Mouse (Mus musculus): ENCODE data around the gene Btnl10. TPM values are rescaled to one million over a fixed set of nuclear protein-coding genes. Genes with fewer than 3 reads are reported as not detected.
A peak's percentile ranks its signal among the peaks of the same experiment; 100 is the strongest.
"Not testable (repeated sequence)": the region's sequence is repeated elsewhere in the genome, so short reads cannot be mapped to it uniquely, and the experiment has no call there.

The Btnl10 gene
- polyA plus RNA-seq, 1 experiment from 2014 or later, result not detected

GRCm38 (mm10) chr11:58938322-58939087 is 20.8 kb downstream of the Btnl10 start, which contains the start of gene Rnf187:
Gene Rnf187 (minus strand): TSS chr11:58938916.
- Histone ChIP-seq H3K9me3 (replicated peaks) (no peaks in the 10 kb centered on the region), H3K27me3 (ENCODE audit: low read depth, poor library complexity, severe bottlenecking) (no peaks in the 10 kb centered on the region), H3K4me1 (peaks cover 30% of the 10 kb centered on the region), H3K4me3 (peak within 1 kb of the TSS; percentile 98), H3K36me3 (peaks cover 36% of the 10 kb centered on the region), H3K27ac (replicated peaks) (peak within 1 kb of the TSS; percentile 96)
- under 1% methylated on average over 95 of the region's 95 CpGs for WGBS
- DNase-seq (ENCODE audit: low spot score), result peak; percentile 92

DNA sequence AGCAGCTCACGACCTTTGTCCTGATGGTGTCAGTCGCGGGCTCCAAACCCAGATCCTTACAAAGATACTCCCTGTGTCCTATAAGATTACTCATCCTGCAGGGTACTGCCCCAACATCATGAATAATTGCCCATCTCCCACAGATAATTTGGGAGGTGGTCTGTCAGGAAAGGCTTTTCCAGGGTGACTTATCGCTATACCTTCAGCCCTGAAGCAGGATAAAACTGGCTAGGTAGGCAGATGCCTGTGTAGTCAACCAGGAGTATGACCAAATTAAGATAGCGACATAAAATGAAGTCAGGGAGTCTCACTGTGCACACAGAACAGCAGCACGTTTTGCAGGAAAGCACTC is 21.4 kb downstream of the Btnl10 start:
- peak overlapping the region; percentile 96 for H3K27ac ChIP-seq (replicated peaks)
- no peak for DNase-seq (ENCODE audit: low spot score)

DNA sequence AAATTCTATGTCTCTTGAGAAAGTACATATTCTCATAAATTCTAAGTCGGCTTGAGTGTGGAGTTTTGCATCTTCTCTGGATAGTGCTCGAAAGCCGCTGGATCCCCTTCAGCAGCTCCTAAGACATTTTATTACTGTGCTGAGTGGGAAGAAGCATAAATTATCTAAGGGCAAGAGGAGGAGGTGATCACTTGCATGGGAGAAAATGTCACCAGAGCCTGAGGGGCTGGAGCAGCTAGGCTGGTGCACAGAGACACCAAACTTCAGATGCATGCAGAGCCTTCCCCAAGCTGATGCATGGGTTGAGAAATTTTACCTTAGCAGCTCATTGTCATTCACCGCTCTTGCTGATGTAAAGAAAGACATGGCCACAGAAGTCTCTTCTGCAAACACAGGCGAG is 26.4 kb downstream of the Btnl10 start:
- Histone ChIP-seq H3K27ac (replicated peaks) (no peak overlapping the region), H3K27me3 (ENCODE audit: low read depth, poor library complexity, severe bottlenecking) (peaks cover 27% of the 10 kb centered on the region), H3K36me3 (no peaks in the 10 kb centered on the region), H3K4me1 (peaks cover 24% of the 10 kb centered on the region), H3K9me3 (replicated peaks) (no peaks in the 10 kb centered on the region), H3K4me3 (no peak overlapping the region)
- 87% methylated on average over 5 of the region's 5 CpGs for WGBS
- no peak for DNase-seq (ENCODE audit: low spot score)

More for the DNA sequence above, 21.4 kb downstream of the Btnl10 start:
- no peaks in the 10 kb centered on the region for H3K9me3 ChIP-seq (replicated peaks)
- 0 out of 2 replicates have a peak, but pooled peaks cover 3% of the 10 kb centered on the region for H3K27me3 ChIP-seq (ENCODE audit: low read depth, poor library complexity, severe bottlenecking)
- peaks cover 31% of the 10 kb centered on the region for H3K36me3 ChIP-seq
- H3K4me3 ChIP-seq, result peak overlapping the region; percentile 98
- peaks cover 36% of the 10 kb centered on the region for H3K4me1 ChIP-seq
- WGBS, result 21% methylated on average over 6 of the region's 6 CpGs

DNA sequence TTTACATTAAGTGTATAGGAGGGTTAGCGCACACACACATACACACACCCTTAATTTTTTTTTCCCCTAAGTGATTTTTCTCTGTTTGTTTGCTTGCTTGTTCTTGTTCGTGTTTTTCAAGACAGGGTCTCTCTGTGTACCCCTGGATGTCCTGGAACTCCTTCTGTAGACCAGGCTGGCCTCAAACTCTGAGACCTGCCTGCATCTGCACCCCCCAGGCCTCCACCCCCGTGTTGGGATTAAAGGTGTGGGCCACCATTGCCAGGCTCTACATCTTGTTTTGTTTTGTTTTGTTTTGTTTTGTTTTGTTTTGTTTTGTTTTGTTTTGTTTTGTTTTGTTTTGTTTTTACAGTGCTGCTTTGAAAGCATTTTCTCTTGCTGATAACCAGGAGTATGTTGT is 29.6 kb downstream of the Btnl10 start:
- 84% methylated on average over 3 of the region's 3 CpGs for WGBS
- DNase-seq (ENCODE audit: low spot score), result no peak
- no peaks in the 10 kb centered on the region for H3K36me3 ChIP-seq
- H3K4me3 ChIP-seq, result no peak overlapping the region; the same call in 1 of the 2 replicates
- peak overlapping the region; percentile 96; the same call in 1 of the 2 replicates for H3K27ac ChIP-seq (replicated peaks)
- no peaks in the 10 kb centered on the region for H3K9me3 ChIP-seq (replicated peaks)
- H3K27me3 ChIP-seq (ENCODE audit: low read depth, poor library complexity, severe bottlenecking), result peaks cover 42% of the 10 kb centered on the region
- H3K4me1 ChIP-seq, result peaks cover 38% of the 10 kb centered on the region

- DNase-seq (ENCODE audit: low spot score), result no peak
Measured at GRCm38 (mm10) chr11:58947798-58948528, 30.3 kb downstream of the Btnl10 start.

GRCm38 (mm10) chr11:58948542-58949479 is 31.1 kb downstream of the Btnl10 start, which contains the start of gene Hist3h2ba:
Gene Hist3h2ba (plus strand): TSS chr11:58948920.
- H3K36me3 ChIP-seq, result no peaks in the 10 kb centered on the region
- H3K27ac ChIP-seq (replicated peaks), result peak within 1 kb of the TSS; percentile 96
- DNase-seq (ENCODE audit: low spot score), result peak; percentile 77
- H3K4me3 ChIP-seq, result peak within 1 kb of the TSS; percentile 73
- peaks cover 41% of the 10 kb centered on the region for H3K27me3 ChIP-seq (ENCODE audit: low read depth, poor library complexity, severe bottlenecking)
- H3K4me1 ChIP-seq, result peaks cover 46% of the 10 kb centered on the region
- no peaks in the 10 kb centered on the region for H3K9me3 ChIP-seq (replicated peaks)
- under 1% methylated on average over 48 of the region's 48 CpGs for WGBS

More at GRCm38 (mm10) chr11:58947798-58948528, 30.3 kb downstream of the Btnl10 start:
- Histone ChIP-seq H3K9me3 (replicated peaks) (no peaks in the 10 kb centered on the region), H3K4me3 (peak overlapping the region; percentile 73), H3K27me3 (ENCODE audit: low read depth, poor library complexity, severe bottlenecking) (peaks cover 42% of the 10 kb centered on the region), H3K4me1 (peaks cover 41% of the 10 kb centered on the region), H3K36me3 (no peaks in the 10 kb centered on the region), H3K27ac (replicated peaks) (peak overlapping the region; percentile 96)
- 22% methylated on average over 23 of the region's 23 CpGs for WGBS

GRCm38 (mm10) chr11:58949480-58950431 is 32.0 kb downstream of the Btnl10 start:
- 6% methylated on average over 20 of the region's 20 CpGs for WGBS
- peaks cover 40% of the 10 kb centered on the region for H3K4me1 ChIP-seq
- H3K9me3 ChIP-seq (replicated peaks), result no peaks in the 10 kb centered on the region
- H3K36me3 ChIP-seq, result no peaks in the 10 kb centered on the region
- H3K27me3 ChIP-seq (ENCODE audit: low read depth, poor library complexity, severe bottlenecking), result peaks cover 31% of the 10 kb centered on the region
- H3K27ac ChIP-seq (replicated peaks), result peak overlapping the region; percentile 96
- DNase-seq (ENCODE audit: low spot score), result peak; percentile 39
- peak overlapping the region; percentile 73 for H3K4me3 ChIP-seq

GRCm38 (mm10) chr11:58951210-58951609 is 33.5 kb downstream of the Btnl10 start:
- no peaks in the 10 kb centered on the region for H3K36me3 ChIP-seq
- no peak overlapping the region for H3K27ac ChIP-seq (replicated peaks)

DNA sequence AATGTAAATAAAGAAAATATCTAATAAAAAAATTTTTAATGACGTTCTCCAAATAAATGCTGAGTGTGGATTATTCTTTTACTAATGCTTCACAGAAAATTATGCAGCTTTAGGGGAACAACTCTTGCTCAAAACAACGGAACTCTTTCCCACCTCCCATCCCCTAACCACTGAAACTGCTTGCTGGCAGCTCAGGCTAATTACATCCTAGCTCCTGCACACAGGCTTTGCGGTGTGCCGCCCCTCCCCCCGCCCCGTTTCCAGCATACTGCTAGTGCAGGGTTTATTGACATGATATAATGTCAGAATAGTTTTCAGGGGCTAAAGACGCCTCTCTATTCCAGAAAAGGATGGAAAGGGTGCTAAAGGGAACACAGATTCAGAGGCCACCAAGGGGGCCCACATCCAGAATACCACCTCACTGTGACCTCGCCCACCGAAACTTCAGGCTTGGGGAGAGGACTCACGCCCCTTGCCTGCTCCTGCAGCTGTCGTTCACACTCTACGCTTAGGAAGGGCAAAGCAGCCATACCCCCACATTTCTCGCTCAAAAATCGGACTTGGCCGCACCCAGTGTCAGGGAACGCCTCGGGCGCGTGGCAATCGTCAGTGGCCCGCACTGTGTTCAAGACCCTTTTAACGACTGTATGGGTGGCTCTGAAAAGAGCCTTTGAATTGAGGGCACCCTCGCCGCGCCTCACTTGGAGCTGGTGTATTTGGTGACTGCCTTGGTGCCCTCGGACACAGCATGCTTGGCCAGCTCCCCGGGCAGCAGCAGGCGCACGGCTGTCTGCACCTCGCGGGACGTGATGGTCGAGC is 35.9 kb downstream of the Btnl10 start:
- under 1% methylated on average over 33 of the region's 33 CpGs for WGBS
- peaks cover 37% of the 10 kb centered on the region for H3K27me3 ChIP-seq (ENCODE audit: low read depth, poor library complexity, severe bottlenecking)
- peak overlapping the region; percentile 73 for H3K4me3 ChIP-seq
- peaks cover 12% of the 10 kb centered on the region for H3K36me3 ChIP-seq
- peaks cover 54% of the 10 kb centered on the region for H3K4me1 ChIP-seq
- peak overlapping the region; percentile 93 for H3K27ac ChIP-seq (replicated peaks)
- no peaks in the 10 kb centered on the region for H3K9me3 ChIP-seq (replicated peaks)
- DNase-seq (ENCODE audit: low spot score), result peak; percentile 67

More at GRCm38 (mm10) chr11:58951210-58951609, 33.5 kb downstream of the Btnl10 start:
- WGBS, result 84% methylated on average over 5 of the region's 5 CpGs
- DNase-seq (ENCODE audit: low spot score), result no peak
- Histone ChIP-seq H3K4me3 (no peak overlapping the region), H3K4me1 (peaks cover 47% of the 10 kb centered on the region), H3K27me3 (ENCODE audit: low read depth, poor library complexity, severe bottlenecking) (peaks cover 22% of the 10 kb centered on the region), H3K9me3 (replicated peaks) (no peaks in the 10 kb centered on the region)

DNA sequence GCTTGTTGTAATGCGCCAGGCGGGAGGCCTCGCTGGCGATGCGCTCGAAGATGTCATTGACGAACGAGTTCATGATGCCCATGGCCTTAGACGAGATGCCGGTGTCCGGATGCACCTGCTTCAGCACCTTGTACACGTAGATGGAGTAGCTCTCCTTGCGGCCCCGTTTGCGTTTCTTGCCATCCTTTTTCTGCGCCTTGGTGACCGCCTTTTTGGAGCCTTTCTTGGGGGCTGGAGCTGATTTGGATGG is 36.4 kb downstream of the Btnl10 start:
- WGBS, result 0% methylated on average over 17 of the region's 17 CpGs
- H3K4me3 ChIP-seq, result peak overlapping the region; percentile 73
- peak overlapping the region; percentile 93 for H3K27ac ChIP-seq (replicated peaks)
- DNase-seq (ENCODE audit: low spot score); H3K9me3 ChIP-seq (replicated peaks): not testable (repeated sequence)
- peaks cover 12% of the 10 kb centered on the region for H3K36me3 ChIP-seq
- H3K4me1 ChIP-seq, result peaks cover 54% of the 10 kb centered on the region
- peaks cover 42% of the 10 kb centered on the region for H3K27me3 ChIP-seq (ENCODE audit: low read depth, poor library complexity, severe bottlenecking)
